Mouse (Mus musculus): Measurements from ENCODE around the gene March1. TPM values are rescaled to one million over a fixed set of nuclear protein-coding genes. Genes with fewer than 3 reads are reported as not detected.

March1 gene
- polyA plus RNA-seq, 1 experiment from 2014 or later, result 0.71 TPM

DNA sequence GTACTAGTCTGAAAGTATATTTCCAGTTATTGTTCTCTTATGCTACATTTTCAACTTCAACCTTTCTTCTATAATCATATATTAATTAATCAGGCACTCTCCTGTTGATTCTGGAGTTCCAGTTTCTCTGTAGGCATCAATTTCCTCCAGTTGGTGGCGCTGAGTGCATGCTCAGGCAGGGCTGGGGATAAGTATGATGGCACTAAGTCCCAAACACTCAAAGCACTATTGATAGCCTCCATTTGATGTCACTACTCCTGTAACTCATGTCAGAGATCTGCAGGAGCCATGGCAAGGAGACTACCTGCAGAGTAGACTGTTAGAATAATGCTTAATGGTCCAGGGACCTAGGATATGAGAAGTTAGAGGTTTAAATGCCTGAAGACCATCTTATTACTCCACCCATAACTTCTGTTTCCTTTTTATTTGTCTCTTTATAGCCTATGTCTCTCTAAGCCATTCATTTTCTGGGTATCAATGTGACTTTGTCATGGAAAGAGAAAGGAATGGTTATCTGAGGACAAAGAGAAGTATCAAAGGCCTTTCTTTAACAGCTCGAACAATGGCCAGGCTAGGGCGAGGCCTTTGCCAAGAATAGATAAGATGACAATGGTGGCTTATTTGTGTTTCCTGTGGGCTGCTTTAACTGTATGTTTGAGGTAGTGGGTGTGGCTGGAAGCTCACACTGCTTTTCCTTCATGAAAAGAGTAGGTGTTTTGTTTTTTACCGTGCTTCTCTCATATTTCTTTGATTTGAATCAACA, 705.5 kb downstream of the March1 start:
- no peaks in the 10 kb centered on the region for H3K36me3 ChIP-seq
- WGBS, result 49% methylated on average over 4 of the region's 4 CpGs
- H3K27me3 ChIP-seq, result no peaks in the 10 kb centered on the region
- H3K27ac ChIP-seq, result no peak overlapping the region
- ATAC-seq (replicated peaks; ENCODE audit: insufficient number of reproducible peaks, insufficient read depth, low FRiP score, low read depth), result no peak
- no peaks in the 10 kb centered on the region for H3K9me3 ChIP-seq (replicated peaks)
- H3K4me1 ChIP-seq (replicated peaks), result no peaks in the 10 kb centered on the region
- H3K4me2 ChIP-seq, result no peak overlapping the region
- no peak overlapping the region for H3K9ac ChIP-seq
- H3K4me3 ChIP-seq, result no peak overlapping the region

DNA sequence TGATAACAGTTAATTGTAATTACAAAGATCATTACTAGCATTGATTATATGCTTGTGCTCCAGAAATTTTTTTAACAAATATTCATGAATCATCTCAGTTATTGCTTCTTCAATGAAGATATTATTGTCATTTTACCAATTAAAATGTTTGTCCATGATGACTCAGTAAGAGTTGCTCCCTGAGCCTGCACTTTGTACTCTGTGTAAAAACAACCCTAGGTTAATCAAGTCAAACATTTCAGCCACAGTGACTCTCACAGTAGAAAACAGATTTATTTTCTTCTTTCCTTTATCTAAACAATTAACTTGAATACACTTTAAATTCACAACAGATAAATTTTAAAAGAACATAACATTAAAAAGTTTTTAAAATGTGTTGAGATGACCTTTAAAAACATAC, 708.7 kb downstream of the March1 start:
- H3K4me3 ChIP-seq, result no peak overlapping the region

GRCm38 (mm10) chr8:66332206-66332605, 714.5 kb downstream of the March1 start:
- Histone ChIP-seq H3K9ac (no peak overlapping the region), H3K27ac (no peak overlapping the region), H3K4me1 (replicated peaks) (no peaks in the 10 kb centered on the region), H3K9me3 (replicated peaks) (no peaks in the 10 kb centered on the region), H3K36me3 (no peaks in the 10 kb centered on the region), H3K4me2 (no peak overlapping the region), H3K27me3 (no peaks in the 10 kb centered on the region), H3K4me3 (no peak overlapping the region)
- 86% methylated on average over 3 of the region's 3 CpGs for WGBS
- ATAC-seq (replicated peaks; ENCODE audit: insufficient number of reproducible peaks, insufficient read depth, low FRiP score, low read depth), result no peak

More for the DNA sequence above, 708.7 kb downstream of the March1 start:
- Histone ChIP-seq H3K27me3 (no peaks in the 10 kb centered on the region), H3K27ac (no peak overlapping the region), H3K4me1 (replicated peaks) (no peaks in the 10 kb centered on the region), H3K36me3 (no peaks in the 10 kb centered on the region), H3K9me3 (replicated peaks) (no peaks in the 10 kb centered on the region), H3K4me2 (no peak overlapping the region), H3K9ac (no peak overlapping the region)
- ATAC-seq (replicated peaks; ENCODE audit: insufficient number of reproducible peaks, insufficient read depth, low FRiP score, low read depth), result no peak

- ATAC-seq (replicated peaks; ENCODE audit: insufficient number of reproducible peaks, insufficient read depth, low FRiP score, low read depth), result no peak
- no peaks in the 10 kb centered on the region for H3K4me1 ChIP-seq (replicated peaks)
- no peak overlapping the region for H3K27ac ChIP-seq
- no peak overlapping the region for H3K4me2 ChIP-seq
- no peaks in the 10 kb centered on the region for H3K9me3 ChIP-seq (replicated peaks)
- WGBS, result 69% methylated on average over 3 of the region's 3 CpGs
- H3K9ac ChIP-seq, result no peak overlapping the region
- H3K4me3 ChIP-seq, result no peak overlapping the region
- H3K36me3 ChIP-seq, result no peaks in the 10 kb centered on the region
- H3K27me3 ChIP-seq, result no peaks in the 10 kb centered on the region
Observed at GRCm38 (mm10) chr8:66334265-66334664, 716.6 kb downstream of the March1 start.

- Histone ChIP-seq H3K36me3 (no peaks in the 10 kb centered on the region), H3K4me3 (no peak overlapping the region), H3K27me3 (no peaks in the 10 kb centered on the region), H3K9ac (no peak overlapping the region), H3K4me2 (no peak overlapping the region), H3K9me3 (replicated peaks) (no peaks in the 10 kb centered on the region), H3K4me1 (replicated peaks) (no peaks in the 10 kb centered on the region), H3K27ac (no peak overlapping the region)
- WGBS, result 45% methylated on average over 3 of the region's 3 CpGs
- no peak for ATAC-seq (replicated peaks; ENCODE audit: insufficient number of reproducible peaks, insufficient read depth, low FRiP score, low read depth)
Observed at GRCm38 (mm10) chr8:66339551-66339950, 721.9 kb downstream of the March1 start.

DNA sequence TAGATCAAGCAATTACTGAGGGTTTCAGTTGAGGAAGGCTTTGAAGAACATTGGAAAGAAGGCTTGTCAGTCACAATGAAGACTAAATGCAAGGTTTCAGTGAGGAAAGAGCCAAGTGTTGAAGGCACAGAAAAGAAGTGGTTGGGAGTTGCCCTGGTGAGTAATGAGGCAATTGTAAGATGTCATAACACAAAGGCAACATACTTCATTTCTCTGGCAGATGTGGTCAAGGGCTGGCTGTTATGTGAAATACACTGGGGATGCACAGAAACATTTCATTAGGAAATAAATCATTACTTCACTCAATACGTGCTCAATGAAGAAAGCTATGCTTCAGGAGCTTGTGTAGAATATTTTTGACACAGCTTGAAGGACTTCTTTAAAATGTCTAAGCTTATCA, 725.2 kb downstream of the March1 start:
- no peaks in the 10 kb centered on the region for H3K4me1 ChIP-seq (replicated peaks)

DNA sequence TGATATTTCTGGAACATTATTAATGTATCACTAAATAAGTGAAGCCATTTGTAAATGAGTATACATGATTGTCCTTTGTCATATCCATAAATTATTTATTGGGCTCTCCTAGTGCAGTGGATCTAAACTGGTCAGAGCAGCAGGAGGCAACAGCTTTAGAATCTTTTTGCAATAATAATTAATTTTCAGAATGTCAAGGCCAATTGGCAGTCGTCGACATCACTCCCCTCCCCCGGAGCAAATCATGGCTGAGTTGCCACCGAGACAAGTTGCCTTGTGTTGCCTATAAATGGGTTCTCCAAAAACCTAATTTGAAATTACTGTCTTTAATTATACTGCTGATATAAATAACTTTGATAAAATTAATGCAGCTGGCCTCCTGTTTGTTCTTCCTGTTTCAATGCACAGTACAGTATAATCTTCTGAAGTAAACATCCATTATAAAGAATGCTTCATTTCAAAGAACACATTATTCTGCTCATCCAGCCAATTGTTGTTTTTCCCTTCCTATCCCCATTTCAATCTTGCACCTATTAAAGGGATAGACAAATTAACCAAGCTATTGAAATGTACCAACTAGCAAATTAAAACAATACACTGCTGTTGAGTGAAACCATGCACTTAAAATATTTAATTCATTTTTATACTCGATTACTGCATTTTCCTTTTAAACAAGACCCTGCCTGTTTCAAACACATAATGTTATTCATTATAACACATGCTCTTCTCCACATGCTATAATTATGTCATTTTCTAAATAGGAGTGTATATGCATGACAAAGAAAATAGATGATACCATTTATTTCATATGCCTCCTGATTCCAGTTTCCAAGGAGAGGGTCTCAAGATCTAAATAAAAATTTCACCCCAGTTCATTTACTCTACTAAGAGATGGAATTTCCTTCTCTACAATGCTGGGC, 745.4 kb downstream of the March1 start:
- H3K9ac ChIP-seq, result no peak overlapping the region
- H3K4me3 ChIP-seq, result no peak overlapping the region
- no peaks in the 10 kb centered on the region for H3K4me1 ChIP-seq (replicated peaks)
- no peak for ATAC-seq (replicated peaks; ENCODE audit: insufficient number of reproducible peaks, insufficient read depth, low FRiP score, low read depth)
- H3K27ac ChIP-seq, result no peak overlapping the region
- no peaks in the 10 kb centered on the region for H3K36me3 ChIP-seq
- H3K4me2 ChIP-seq, result no peak overlapping the region
- H3K9me3 ChIP-seq (replicated peaks), result no peaks in the 10 kb centered on the region
- 79% methylated on average over 5 of the region's 5 CpGs for WGBS
- H3K27me3 ChIP-seq, result no peaks in the 10 kb centered on the region

More for the DNA sequence above, 725.2 kb downstream of the March1 start:
- no peak for ATAC-seq (replicated peaks; ENCODE audit: insufficient number of reproducible peaks, insufficient read depth, low FRiP score, low read depth)
- no peak overlapping the region for H3K27ac ChIP-seq
- WGBS, result 63% methylated on average over 1 of the region's 1 CpGs
- H3K36me3 ChIP-seq, result no peaks in the 10 kb centered on the region
- no peak overlapping the region for H3K4me3 ChIP-seq
- H3K9me3 ChIP-seq (replicated peaks), result no peaks in the 10 kb centered on the region
- H3K4me2 ChIP-seq, result no peak overlapping the region
- no peaks in the 10 kb centered on the region for H3K27me3 ChIP-seq
- no peak overlapping the region for H3K9ac ChIP-seq

DNA sequence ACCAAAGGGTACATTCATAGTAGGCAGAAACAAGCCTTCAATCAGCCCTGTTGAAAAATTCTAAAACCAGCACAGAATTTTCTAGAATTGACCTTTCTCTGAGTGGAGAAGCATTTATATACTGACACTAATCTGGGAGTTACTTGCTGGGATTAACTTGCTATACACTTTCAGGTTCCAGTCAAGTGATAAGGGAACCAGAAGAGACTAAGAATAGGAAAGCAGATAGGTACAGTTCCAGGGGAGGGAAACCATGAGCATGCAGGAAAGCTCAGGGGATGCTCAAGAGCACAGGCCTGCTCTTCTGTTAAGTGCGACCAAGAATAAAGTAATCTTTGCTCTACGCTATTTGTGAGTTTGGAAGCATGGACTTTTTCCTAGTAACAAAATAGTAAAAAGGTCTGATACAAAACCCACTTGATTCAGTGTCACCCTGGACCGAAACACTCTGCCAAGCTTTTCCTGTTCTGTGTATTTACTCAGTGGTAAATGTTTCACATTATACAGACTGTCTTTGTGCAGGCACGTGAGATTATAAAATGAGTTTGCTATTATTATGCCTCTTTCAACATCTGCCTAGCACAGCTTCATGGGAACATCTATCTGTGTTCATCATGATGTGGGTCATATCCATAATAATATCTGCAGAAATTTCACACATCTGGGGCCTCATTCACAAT, 766.1 kb downstream of the March1 start:
- H3K36me3 ChIP-seq, result no peaks in the 10 kb centered on the region
- WGBS, result 75% methylated on average over 4 of the region's 4 CpGs

DNA sequence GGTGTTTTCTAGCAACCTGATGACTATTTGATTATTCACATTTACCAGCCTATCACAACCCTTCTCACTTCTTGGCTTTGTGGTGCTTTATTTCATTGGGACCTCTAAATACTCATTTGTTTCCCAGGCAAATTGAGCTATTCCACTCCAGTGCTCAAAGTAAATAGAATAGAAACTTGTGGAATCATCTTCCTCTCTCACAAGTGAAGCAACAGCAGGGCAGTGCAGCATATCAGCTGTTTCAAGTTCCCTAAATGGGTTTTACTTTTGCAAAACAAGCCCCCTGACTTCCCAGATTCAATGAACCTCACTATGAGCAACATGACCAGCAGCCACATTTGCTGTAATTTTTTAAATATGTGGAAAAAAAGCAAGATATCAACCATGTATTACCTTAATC, 768.3 kb downstream of the March1 start:
- ATAC-seq (replicated peaks; ENCODE audit: insufficient number of reproducible peaks, insufficient read depth, low FRiP score, low read depth), result no peak
- Histone ChIP-seq H3K4me2 (no peak overlapping the region), H3K9ac (no peak overlapping the region), H3K27me3 (no peaks in the 10 kb centered on the region), H3K36me3 (no peaks in the 10 kb centered on the region), H3K4me3 (no peak overlapping the region), H3K27ac (no peak overlapping the region), H3K9me3 (replicated peaks) (no peaks in the 10 kb centered on the region), H3K4me1 (replicated peaks) (no peaks in the 10 kb centered on the region)

More for the DNA sequence above, 766.1 kb downstream of the March1 start:
- H3K27ac ChIP-seq, result no peak overlapping the region
- ATAC-seq (replicated peaks; ENCODE audit: insufficient number of reproducible peaks, insufficient read depth, low FRiP score, low read depth), result no peak
- no peak overlapping the region for H3K4me3 ChIP-seq
- no peaks in the 10 kb centered on the region for H3K4me1 ChIP-seq (replicated peaks)
- H3K9ac ChIP-seq, result no peak overlapping the region
- H3K27me3 ChIP-seq, result no peaks in the 10 kb centered on the region
- H3K9me3 ChIP-seq (replicated peaks), result no peaks in the 10 kb centered on the region
- H3K4me2 ChIP-seq, result no peak overlapping the region

DNA sequence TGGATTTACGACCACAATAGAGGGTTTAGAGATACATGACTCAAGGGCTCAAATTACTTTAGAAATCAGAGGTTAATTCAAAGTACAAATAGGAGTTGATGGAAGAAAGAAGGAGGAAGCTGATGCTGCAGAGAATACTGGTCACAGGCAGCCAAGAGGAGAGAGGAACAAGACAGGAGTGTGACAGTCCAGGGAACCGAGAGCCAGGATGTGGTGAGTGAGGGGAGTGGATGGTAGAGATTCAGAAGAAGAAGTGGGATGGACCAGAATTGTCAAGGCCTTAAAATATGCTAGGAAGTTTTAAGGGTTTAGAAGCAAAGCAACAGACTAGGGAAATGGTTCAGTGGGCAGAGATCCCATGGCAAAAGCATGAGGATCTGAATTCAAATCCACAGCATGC, 771.0 kb downstream of the March1 start:
- H3K9ac ChIP-seq, result no peak overlapping the region
- H3K4me2 ChIP-seq, result no peak overlapping the region
- H3K27me3 ChIP-seq, result no peaks in the 10 kb centered on the region
- no peaks in the 10 kb centered on the region for H3K36me3 ChIP-seq
- WGBS, result 65% methylated on average over 2 of the region's 2 CpGs
- no peaks in the 10 kb centered on the region for H3K9me3 ChIP-seq (replicated peaks)
- no peak for ATAC-seq (replicated peaks; ENCODE audit: insufficient number of reproducible peaks, insufficient read depth, low FRiP score, low read depth)
- H3K4me3 ChIP-seq, result no peak overlapping the region
- H3K27ac ChIP-seq, result no peak overlapping the region
- H3K4me1 ChIP-seq (replicated peaks), result no peaks in the 10 kb centered on the region

DNA sequence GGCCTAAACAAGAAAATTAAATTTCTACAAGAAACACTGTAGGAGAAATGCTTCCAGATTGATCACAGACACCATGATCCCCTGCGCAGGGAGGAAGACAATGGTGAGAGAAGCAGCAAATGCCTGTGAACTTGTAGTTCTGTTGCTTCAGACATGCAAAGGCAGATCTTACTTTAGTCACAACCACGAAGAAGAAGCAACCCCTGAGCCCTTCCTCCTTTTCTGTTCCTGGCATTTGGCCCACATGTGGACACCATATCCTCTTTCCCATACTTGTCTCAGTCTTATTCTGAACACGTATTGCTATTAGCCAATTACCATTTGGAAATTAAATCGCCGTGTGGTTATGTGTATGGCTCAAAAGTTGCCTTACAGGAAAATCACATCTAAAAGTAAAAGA, 773.9 kb downstream of the March1 start:
- 79% methylated on average over 5 of the region's 5 CpGs for WGBS
- H3K4me2 ChIP-seq, result no peak overlapping the region
- ATAC-seq (replicated peaks; ENCODE audit: insufficient number of reproducible peaks, insufficient read depth, low FRiP score, low read depth), result no peak

More for the DNA sequence above, 773.9 kb downstream of the March1 start:
- Histone ChIP-seq H3K4me3 (no peak overlapping the region), H3K27ac (no peak overlapping the region), H3K36me3 (no peaks in the 10 kb centered on the region), H3K4me1 (replicated peaks) (no peaks in the 10 kb centered on the region), H3K27me3 (no peaks in the 10 kb centered on the region), H3K9ac (no peak overlapping the region), H3K9me3 (replicated peaks) (no peaks in the 10 kb centered on the region)
